Mouse (Mus musculus): ENCODE results near the gene Olfr222.
A peak's percentile ranks its signal among the peaks of the same experiment; 100 is the strongest.
"Not testable (repeated sequence)": the region's sequence is repeated elsewhere in the genome, so short reads cannot be mapped to it uniquely, and the experiment has no call there.

The Olfr222 gene

GRCm38 (mm10) chr11:59576135-59576534 is at the start of gene Olfr222:
Gene Olfr222, minus strand, starts transcription at chr11:59576235.
- DNase-seq (ENCODE audit: low spot score in 2 of 2): not testable (repeated sequence)

- DNase-seq (ENCODE audit: low spot score in 2 of 2): peak; percentile 73 to 76
These were observed 48.1 kb upstream of the Olfr222 start for GRCm38 (mm10) chr11:59624017-59624630.

- no peak for DNase-seq (ENCODE audit: low spot score in 2 of 2)
These were observed 46.2 kb upstream of the Olfr222 start for GRCm38 (mm10) chr11:59622214-59622613.

- DNase-seq (ENCODE audit: low spot score in 2 of 2): not testable (repeated sequence)
These were observed 41.0 kb upstream of the Olfr222 start for GRCm38 (mm10) chr11:59616986-59617385.

- DNase-seq (ENCODE audit: low spot score in 2 of 2): peak; percentile 58 to 63
These were observed 38.1 kb upstream of the Olfr222 start for GRCm38 (mm10) chr11:59614120-59614519.

GRCm38 (mm10) chr11:59611646-59612045 is 35.6 kb upstream of the Olfr222 start:
- no peak for DNase-seq (ENCODE audit: low spot score in 2 of 2)

GRCm38 (mm10) chr11:59602287-59602686 is 26.3 kb upstream of the Olfr222 start:
- no peak for DNase-seq (ENCODE audit: low spot score in 2 of 2)

GRCm38 (mm10) chr11:59600872-59601271 is 24.8 kb upstream of the Olfr222 start:
- no peak for DNase-seq (ENCODE audit: low spot score in 2 of 2)

- no peak for DNase-seq (ENCODE audit: low spot score in 2 of 2)
These were observed 23.2 kb upstream of the Olfr222 start for GRCm38 (mm10) chr11:59599211-59599610.

- no peak for DNase-seq (ENCODE audit: low spot score in 2 of 2)
These were observed 20.9 kb upstream of the Olfr222 start for GRCm38 (mm10) chr11:59596950-59597349.

- no peak for DNase-seq (ENCODE audit: low spot score in 2 of 2)
These were observed 20.1 kb upstream of the Olfr222 start for GRCm38 (mm10) chr11:59596091-59596490.

- DNase-seq (ENCODE audit: low spot score in 2 of 2): no peak
These were observed 17.2 kb upstream of the Olfr222 start, which contains the start of gene Olfr223 for GRCm38 (mm10) chr11:59593189-59593588. Gene Olfr223, minus strand, starts transcription at chr11:59593289.

GRCm38 (mm10) chr11:59589496-59589895 is 13.5 kb upstream of the Olfr222 start:
- no peak for DNase-seq (ENCODE audit: low spot score in 2 of 2)

GRCm38 (mm10) chr11:59584539-59584938 is 8.5 kb upstream of the Olfr222 start:
- no peak for DNase-seq (ENCODE audit: low spot score in 2 of 2)

- no peak for DNase-seq (ENCODE audit: low spot score in 2 of 2)
These were observed 309 bp downstream of the Olfr222 start for GRCm38 (mm10) chr11:59575726-59576125.

- no peak for DNase-seq (ENCODE audit: low spot score in 2 of 2)
These were observed 6.7 kb downstream of the Olfr222 start for GRCm38 (mm10) chr11:59569306-59569705.

GRCm38 (mm10) chr11:59562837-59563236 is 13.2 kb downstream of the Olfr222 start:
- DNase-seq (ENCODE audit: low spot score in 2 of 2): no peak

GRCm38 (mm10) chr11:59562336-59562735 is 13.7 kb downstream of the Olfr222 start:
- no peak for DNase-seq (ENCODE audit: low spot score in 2 of 2)

GRCm38 (mm10) chr11:59560906-59561305 is 15.1 kb downstream of the Olfr222 start:
- no peak for DNase-seq (ENCODE audit: low spot score in 2 of 2)

GRCm38 (mm10) chr11:59554535-59554934 is 21.5 kb downstream of the Olfr222 start:
- no peak for DNase-seq (ENCODE audit: low spot score in 2 of 2)

GRCm38 (mm10) chr11:59554127-59554526 is 21.9 kb downstream of the Olfr222 start:
- DNase-seq (ENCODE audit: low spot score in 2 of 2): no peak

- DNase-seq (ENCODE audit: low spot score in 2 of 2): peak; percentile 25 to 33
These were observed 32.0 kb downstream of the Olfr222 start for GRCm38 (mm10) chr11:59544005-59544404.

- DNase-seq (ENCODE audit: low spot score in 2 of 2): no peak
These were observed 32.7 kb downstream of the Olfr222 start for GRCm38 (mm10) chr11:59543376-59543775.

- no peak for DNase-seq (ENCODE audit: low spot score in 2 of 2)
These were observed 33.6 kb downstream of the Olfr222 start for GRCm38 (mm10) chr11:59542442-59542841.

Data from right cerebral cortex, adult 2 months (tissue).